Mouse (Mus musculus): Measurements from ENCODE around the gene Gnai1.
"Not testable (repeated sequence)": the region's sequence is repeated elsewhere in the genome, so short reads cannot be mapped to it uniquely, and the experiment has no call there.

Gnai1 gene

GRCm38 (mm10) chr5:18360281-18360819 lies at the start of gene Gnai1:
Gnai1 (minus strand) TSS chr5:18360355.
- DNase-seq (ENCODE audit: low spot score in 2 of 2): peak in 1 of 2 experiments; percentile 73

GRCm38 (mm10) chr5:18367864-18368263 lies 7.7 kb upstream of the Gnai1 start:
- no peak for DNase-seq (ENCODE audit: low spot score in 2 of 2)

GRCm38 (mm10) chr5:18365460-18365859 lies 5.3 kb upstream of the Gnai1 start:
- DNase-seq (ENCODE audit: low spot score in 2 of 2): no peak

- DNase-seq (ENCODE audit: low spot score in 2 of 2): no peak
These were observed 801 bp upstream of the Gnai1 start for GRCm38 (mm10) chr5:18360956-18361355.

- peak in 1 of 2 experiments; percentile 47 for DNase-seq (ENCODE audit: low spot score in 2 of 2)
These were observed 527 bp downstream of the Gnai1 start for GRCm38 (mm10) chr5:18359376-18360280.

- DNase-seq (ENCODE audit: low spot score in 2 of 2): no peak
These were observed 1.4 kb downstream of the Gnai1 start for GRCm38 (mm10) chr5:18358778-18359177.

GRCm38 (mm10) chr5:18358191-18358590 lies 2.0 kb downstream of the Gnai1 start:
- DNase-seq (ENCODE audit: low spot score in 2 of 2): peak in 1 of 2 experiments; percentile 42

GRCm38 (mm10) chr5:18347297-18347696 lies 12.9 kb downstream of the Gnai1 start:
- DNase-seq (ENCODE audit: low spot score in 2 of 2): no peak

- no peak for DNase-seq (ENCODE audit: low spot score in 2 of 2)
These were observed 16.6 kb downstream of the Gnai1 start for GRCm38 (mm10) chr5:18343455-18344142.

GRCm38 (mm10) chr5:18342765-18343454 lies 17.2 kb downstream of the Gnai1 start:
- no peak for DNase-seq (ENCODE audit: low spot score in 2 of 2)

- DNase-seq (ENCODE audit: low spot score in 2 of 2): not testable (repeated sequence)
These were observed 18.3 kb downstream of the Gnai1 start for GRCm38 (mm10) chr5:18341876-18342275.

GRCm38 (mm10) chr5:18332256-18332655 lies 27.9 kb downstream of the Gnai1 start:
- no peak for DNase-seq (ENCODE audit: low spot score in 2 of 2)

- DNase-seq (ENCODE audit: low spot score in 2 of 2): no peak
These were observed 29.4 kb downstream of the Gnai1 start for GRCm38 (mm10) chr5:18330726-18331125.

GRCm38 (mm10) chr5:18326159-18326558 lies 34.0 kb downstream of the Gnai1 start:
- DNase-seq (ENCODE audit: low spot score in 2 of 2): peak in 1 of 2 experiments; percentile 31

- DNase-seq (ENCODE audit: low spot score in 2 of 2): no peak
These were observed 36.6 kb downstream of the Gnai1 start for GRCm38 (mm10) chr5:18323534-18323933.

GRCm38 (mm10) chr5:18321661-18322060 lies 38.5 kb downstream of the Gnai1 start:
- no peak for DNase-seq (ENCODE audit: low spot score in 2 of 2)

- no peak for DNase-seq (ENCODE audit: low spot score in 2 of 2)
These were observed 41.3 kb downstream of the Gnai1 start for GRCm38 (mm10) chr5:18318846-18319245.

- peak in 1 of 2 experiments; percentile 35 for DNase-seq (ENCODE audit: low spot score in 2 of 2)
These were observed 52.8 kb downstream of the Gnai1 start for GRCm38 (mm10) chr5:18307229-18307804.

GRCm38 (mm10) chr5:18296584-18296983 lies 63.6 kb downstream of the Gnai1 start:
- no peak for DNase-seq (ENCODE audit: low spot score in 2 of 2)

- DNase-seq (ENCODE audit: low spot score in 2 of 2): no peak
These were observed 67.4 kb downstream of the Gnai1 start for GRCm38 (mm10) chr5:18292744-18293143.

- no peak for DNase-seq (ENCODE audit: low spot score in 2 of 2)
These were observed 70.6 kb downstream of the Gnai1 start for GRCm38 (mm10) chr5:18289530-18289929.

All from left cerebral cortex, adult 9 months (tissue).